Mouse (Mus musculus): ENCODE data around the gene Lrrc8d.

DNA sequence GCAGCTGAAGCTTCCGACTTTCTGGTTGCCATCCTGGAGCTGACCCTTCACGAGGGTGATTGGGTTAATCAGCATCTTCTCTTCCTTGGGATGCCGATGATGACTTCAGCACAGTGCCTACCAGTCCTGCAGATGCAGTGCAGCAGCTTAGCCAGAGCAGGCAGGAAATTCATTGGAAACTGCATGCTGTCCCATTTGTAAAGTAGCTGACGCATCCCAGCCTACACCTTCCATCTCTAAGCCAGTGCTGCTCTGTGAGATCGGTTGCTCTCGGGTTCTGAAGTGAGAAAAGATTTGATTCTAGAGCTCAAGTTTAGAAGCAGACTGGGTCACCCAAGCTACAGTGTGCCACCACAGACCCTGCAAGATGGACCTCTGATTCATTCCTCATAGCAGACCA is 121.6 kb downstream of the Lrrc8d start:
- TF ChIP-seq CTCF (IDR thresholded peaks at IDR 0.05 in 2 of 3, conservative IDR thresholded peaks at IDR 0.05 in 1 of 3; ENCODE audit: control insufficient read depth in 1 of 3, insufficient read depth in 1 of 3, low read depth in 2 of 3, low read length in 3 of 3, poor library complexity in 1 of 3, severe bottlenecking in 1 of 3) (no peak), TCF12 (IDR thresholded peaks at IDR 0.05; ENCODE audit: low read depth, low read length) (no peak), E2F4 (IDR thresholded peaks at IDR 0.05; ENCODE audit: borderline replicate concordance, low read depth, low read length) (no peak), CHD2 (IDR thresholded peaks at IDR 0.05; ENCODE audit: low read length) (no peak), ETS1 (IDR thresholded peaks at IDR 0.05; ENCODE audit: low read depth, low read length) (no peak), MAFK (IDR thresholded peaks at IDR 0.05; ENCODE audit: borderline replicate concordance, low read depth, low read length) (no peak)

Data from MEL (cell line).